Mouse (Mus musculus): ENCODE data around the gene Xxylt1. TPM values are rescaled to one million over a fixed set of nuclear protein-coding genes. Genes with fewer than 3 reads are reported as not detected.

Gene Xxylt1
- total RNA-seq, 4 experiments from 2014 or later = 22.1 to 26.3 (median 23.2) TPM

DNA sequence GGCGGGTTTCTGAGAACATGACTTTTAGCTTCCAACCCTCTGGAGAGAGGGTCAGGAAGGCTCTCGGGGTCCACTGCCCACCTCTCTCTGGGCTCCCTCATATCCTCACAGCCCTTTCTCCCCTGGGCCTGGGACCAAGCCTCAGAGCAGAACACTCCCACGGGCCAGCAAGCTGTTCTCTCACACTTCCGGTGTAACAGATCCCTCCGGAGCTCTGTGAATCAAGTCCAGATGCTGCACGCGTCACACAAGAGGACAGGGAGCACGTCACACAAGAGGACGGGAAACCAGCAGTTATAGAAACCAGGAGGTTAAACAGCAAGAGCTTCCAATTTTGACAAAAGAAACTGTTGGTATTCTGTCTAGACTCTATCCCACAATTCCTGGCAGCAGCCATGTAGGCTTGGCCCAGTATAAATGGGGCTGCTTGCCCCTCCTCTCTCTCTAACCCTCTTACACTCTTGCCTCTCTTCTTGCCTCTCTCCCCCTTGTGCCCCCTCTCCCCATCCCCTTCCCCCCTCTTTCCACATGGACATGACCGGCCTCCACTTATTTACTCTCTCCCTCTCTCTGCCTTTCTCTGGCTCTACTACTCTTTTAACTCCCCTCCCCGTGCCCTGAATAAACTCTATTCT is 19.9 kb downstream of the Xxylt1 start:
- DNase-seq (ENCODE audit: low spot score in 2 of 2) = no peak

GRCm38 (mm10) chr16:31060714-31061113 is 20.5 kb downstream of the Xxylt1 start:
- DNase-seq (ENCODE audit: low spot score in 2 of 2) = no peak

- no peak for DNase-seq (ENCODE audit: low spot score in 2 of 2)
Observed at GRCm38 (mm10) chr16:31060226-31060625, 21.0 kb downstream of the Xxylt1 start.

DNA sequence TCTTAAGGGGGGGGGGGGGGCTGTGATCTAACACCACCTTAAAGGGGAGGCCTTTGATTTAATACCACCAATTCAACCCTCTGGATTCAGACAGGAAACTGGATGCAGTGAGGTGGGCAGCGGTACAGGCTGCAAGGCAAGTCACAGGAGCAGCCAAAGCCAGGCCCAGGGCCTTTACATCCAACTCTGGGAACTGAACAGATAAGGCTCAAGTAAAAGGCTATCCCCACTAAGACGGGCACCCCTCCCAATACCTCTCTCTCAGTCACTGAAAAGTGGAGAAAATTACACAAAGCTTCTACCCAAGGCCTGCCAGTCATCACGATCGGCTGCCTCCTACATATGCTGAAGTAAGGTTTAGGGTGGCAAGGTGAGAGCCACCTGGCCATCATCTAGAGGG is 21.5 kb downstream of the Xxylt1 start:
- no peak for DNase-seq (ENCODE audit: low spot score in 2 of 2)

DNA sequence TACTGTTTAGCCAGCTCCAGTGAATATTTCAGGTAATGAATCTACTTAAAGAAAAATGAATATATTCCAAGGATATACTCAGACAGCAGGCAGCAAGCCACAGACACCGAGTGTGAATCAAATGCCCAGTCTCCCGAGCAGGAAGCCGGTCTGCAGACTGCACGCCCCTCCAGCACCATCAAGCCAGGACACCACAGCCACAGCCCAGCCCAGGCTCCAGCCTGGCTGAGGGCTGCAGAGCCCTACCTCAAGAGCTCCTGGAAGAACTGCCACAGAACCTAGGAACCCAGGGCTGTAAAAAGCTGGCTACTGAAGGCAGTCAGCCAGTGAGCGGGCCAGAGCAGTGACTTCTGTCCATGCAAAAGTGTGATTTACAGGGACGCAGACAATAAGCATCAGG is 28.4 kb downstream of the Xxylt1 start:
- no peak for DNase-seq (ENCODE audit: low spot score in 2 of 2)

- no peak for DNase-seq (ENCODE audit: low spot score in 2 of 2)
Observed at GRCm38 (mm10) chr16:31052177-31052726, 29.0 kb downstream of the Xxylt1 start.

GRCm38 (mm10) chr16:31050701-31051100 is 30.5 kb downstream of the Xxylt1 start:
- DNase-seq (ENCODE audit: low spot score in 2 of 2) = no peak

- no peak for DNase-seq (ENCODE audit: low spot score in 2 of 2)
Observed at GRCm38 (mm10) chr16:31048194-31048593, 33.0 kb downstream of the Xxylt1 start.

DNA sequence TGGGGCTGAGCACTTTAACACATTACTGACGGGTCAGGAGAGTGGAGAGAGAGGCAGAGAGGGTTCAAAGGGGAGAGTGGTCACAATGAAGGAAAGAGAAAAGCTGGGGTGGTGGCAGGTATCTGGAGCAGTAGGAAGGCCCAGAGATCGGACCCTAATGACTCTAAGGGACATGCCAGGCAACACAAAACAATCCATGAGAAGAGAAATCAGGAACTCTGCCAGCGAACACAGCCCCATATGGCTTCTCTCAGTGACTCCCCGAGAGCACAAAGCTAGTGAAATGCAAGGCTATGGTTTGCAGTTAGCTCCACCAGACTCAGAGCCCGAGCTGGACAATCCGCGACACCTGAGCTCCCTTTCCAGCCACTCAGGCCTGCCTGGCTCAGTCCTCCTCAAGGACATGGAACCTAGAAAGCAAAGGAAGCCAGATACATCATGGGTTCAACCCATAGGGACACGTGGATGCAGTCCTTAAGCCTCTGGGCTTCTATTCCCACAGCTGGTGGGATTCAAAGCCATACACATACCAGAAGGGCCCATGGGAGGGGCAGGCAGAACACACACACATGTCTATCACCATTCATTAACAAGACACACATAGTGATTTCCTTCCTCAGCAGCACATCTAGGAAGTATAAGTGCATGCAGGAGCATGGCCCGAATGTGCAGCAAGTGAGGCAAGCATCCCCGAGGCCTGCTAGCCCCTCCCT is 33.9 kb downstream of the Xxylt1 start:
- DNase-seq (ENCODE audit: low spot score in 2 of 2) = no peak

DNA sequence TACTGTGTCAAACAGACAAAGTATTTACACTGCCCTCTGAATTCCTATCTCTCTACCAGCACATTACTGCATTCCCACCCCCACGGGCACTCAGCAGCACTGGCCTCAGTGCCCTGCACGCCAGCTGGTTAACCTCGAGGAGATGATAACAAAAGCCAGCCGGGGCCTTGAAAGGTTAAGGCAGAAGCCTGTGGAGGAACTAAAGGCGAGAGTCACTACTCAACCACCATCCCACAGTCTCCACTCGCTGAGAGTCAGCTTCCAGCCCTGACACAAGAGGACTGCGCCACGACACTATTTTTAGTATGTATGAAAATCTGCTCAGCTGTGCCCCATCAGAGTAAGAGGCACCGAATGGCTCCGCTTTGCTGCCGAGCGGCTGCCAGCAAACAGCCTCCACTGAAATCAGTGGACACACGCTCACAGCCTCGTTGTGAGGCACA is 35.0 kb downstream of the Xxylt1 start:
- peak in 1 of 2 experiments; percentile 48 for DNase-seq (ENCODE audit: low spot score in 2 of 2)

GRCm38 (mm10) chr16:31045211-31045610 is 36.0 kb downstream of the Xxylt1 start:
- no peak for DNase-seq (ENCODE audit: low spot score in 2 of 2)

DNA sequence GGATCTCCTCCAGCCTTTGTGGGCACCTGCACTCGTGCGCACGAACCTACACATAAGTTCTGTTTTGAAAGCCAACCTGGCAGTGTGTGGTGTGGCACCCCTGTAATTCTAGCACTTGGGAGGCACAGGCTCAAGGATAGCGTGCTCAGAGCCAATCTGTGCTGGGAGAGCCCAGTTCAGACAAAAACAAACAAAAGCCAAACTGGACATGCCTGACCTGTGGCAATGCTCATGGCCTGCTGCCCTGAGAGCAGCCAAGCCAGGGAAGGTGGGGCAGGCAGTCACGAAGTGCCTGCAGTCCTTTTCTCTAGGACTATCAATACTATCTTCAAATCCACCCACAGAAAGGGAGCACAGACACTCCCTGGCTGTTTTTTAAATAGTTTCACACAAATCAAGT is 38.1 kb downstream of the Xxylt1 start:
- DNase-seq (ENCODE audit: low spot score in 2 of 2) = no peak

DNA sequence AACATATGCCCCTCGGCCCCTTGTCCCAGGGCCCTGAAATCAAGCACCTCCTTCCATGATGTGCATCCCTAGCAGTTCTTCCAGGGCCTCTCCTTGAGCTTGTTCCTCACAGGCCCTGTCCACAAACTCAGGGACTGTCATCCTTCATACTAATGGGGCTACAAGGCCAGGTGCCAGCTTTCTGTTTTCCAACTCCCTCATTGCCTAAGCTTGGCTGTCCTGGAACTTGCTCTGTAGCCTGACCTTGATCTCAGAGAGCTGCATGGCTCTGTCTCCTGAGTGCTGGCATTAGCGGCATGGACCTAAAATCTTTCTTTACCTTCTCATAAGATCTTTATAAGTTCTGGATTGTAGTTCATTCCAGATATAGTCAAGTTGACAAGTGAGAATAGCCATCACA is 39.7 kb downstream of the Xxylt1 start:
- DNase-seq (ENCODE audit: low spot score in 2 of 2) = no peak

GRCm38 (mm10) chr16:31039803-31040459 is 41.3 kb downstream of the Xxylt1 start:
- DNase-seq (ENCODE audit: low spot score in 2 of 2) = no peak

DNA sequence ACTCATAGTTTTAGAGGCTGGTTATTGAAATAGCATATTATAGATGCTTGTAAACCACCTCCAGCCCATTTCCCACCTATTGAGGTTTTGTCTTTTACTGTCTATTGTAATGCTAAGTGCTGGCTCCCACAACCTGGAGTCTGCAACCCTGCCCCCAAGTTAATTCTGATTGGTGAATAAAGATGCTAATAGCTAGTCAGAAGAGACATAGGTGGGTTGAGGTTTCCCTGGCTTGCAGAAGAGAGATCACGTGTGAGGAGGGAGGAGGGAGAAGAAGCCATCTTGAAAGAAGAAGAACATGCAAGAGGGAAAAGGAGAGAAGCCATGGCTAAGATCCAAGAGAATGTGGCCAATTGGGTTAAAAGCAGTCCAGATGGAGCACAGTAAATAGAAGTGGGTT is 43.8 kb downstream of the Xxylt1 start:
- DNase-seq (ENCODE audit: low spot score in 2 of 2) = no peak

GRCm38 (mm10) chr16:31035651-31036245 is 45.5 kb downstream of the Xxylt1 start:
- DNase-seq (ENCODE audit: low spot score in 2 of 2) = no peak

DNA sequence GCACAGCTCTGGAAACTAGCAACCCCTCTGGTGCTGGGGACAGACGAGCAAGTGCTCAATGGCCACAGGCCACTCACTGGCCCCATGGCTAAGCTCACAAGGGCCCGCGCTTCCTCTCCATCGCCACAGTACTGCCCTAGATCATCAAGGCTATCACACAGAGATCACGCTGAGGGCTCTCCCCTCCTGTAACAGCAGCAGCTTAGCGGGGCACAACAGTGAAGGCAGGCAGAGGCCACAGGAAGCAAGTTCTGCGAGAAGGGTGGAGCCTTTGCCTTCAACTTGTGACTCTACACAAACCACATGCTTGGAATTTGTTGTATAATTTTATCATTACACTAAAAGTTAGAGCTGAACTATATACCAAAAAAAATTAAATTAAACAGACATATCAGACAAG is 46.0 kb downstream of the Xxylt1 start:
- no peak for DNase-seq (ENCODE audit: low spot score in 2 of 2)

- no peak for DNase-seq (ENCODE audit: low spot score in 2 of 2)
Observed at GRCm38 (mm10) chr16:31034051-31034450, 47.2 kb downstream of the Xxylt1 start.

GRCm38 (mm10) chr16:31029739-31030485 is 51.3 kb downstream of the Xxylt1 start:
- DNase-seq (ENCODE audit: low spot score in 2 of 2) = no peak

DNA sequence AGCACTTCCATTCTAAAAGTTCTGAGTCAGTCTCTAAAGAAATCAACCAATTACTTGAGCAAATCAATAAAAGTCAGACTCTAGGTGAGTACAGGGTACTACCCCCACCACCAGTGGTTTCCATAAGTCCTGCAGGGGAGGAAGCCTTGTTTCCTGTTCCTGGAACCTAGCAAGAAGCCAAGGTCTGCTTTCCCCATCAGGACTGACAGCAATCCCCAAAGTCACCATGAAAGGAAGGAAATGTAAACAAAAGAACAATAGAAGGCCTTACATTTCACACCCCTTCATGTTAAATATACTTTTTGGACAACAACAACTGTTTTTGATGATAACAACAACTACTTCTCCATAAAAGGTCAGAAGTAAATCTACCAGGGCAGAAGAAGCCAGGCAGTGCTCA is 53.6 kb downstream of the Xxylt1 start:
- DNase-seq (ENCODE audit: low spot score in 2 of 2) = no peak

DNA sequence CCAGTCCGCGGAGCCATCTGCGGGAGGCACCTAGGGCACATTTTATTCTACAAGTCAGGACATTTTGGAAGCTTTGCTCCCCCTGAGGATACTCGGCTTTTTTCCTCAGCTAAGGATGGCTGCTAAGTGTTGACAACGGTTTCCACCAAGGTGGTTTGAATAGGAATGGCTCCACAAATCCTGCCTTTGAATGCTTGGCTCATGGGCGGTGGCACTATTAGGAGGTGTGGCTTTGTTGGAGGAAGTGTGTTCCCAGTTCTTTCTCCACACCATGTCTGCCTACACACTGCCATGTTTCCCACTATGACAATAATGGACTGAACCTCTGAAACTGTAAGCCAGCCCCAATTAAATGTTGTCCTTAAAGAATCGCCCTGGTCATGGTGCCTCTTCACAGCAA is 55.7 kb downstream of the Xxylt1 start:
- no peak for DNase-seq (ENCODE audit: low spot score in 2 of 2)

Data from left cerebral cortex, adult 8-10 months (tissue).